Mouse (Mus musculus): Measurements from ENCODE around the gene Mcm3ap.

DNA sequence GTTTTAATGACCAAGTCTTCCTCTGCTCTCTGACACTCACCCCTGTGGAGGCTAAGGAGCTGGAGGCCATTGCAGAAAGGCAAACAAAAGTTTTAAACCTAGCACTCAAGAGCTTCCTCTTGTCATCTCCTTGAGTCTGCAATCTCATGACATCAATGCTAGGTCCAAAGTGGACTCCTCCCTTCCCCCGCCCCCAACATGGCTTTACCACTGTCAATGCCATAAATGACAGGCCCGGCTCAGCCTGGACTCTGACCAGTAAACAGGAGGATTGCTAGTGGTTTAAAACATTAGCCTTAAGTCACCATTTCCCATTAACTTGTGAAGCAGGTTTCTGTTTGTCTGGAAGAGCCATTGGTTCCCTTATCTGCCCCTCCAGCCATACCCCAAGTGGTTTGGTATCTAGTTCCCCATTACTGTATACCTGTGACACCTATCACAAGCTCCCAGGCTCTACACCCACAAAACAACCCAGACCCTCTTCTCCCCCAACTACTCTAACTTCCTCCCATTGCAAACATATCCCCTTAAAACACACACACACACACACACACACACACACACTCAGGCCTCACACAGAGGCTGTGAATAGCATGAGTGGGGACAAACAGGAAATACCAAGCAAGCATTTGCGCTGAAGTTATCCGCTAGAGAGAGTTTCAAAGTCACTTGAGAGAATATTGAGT, 22.6 kb upstream of the Mcm3ap start:
- TF ChIP-seq POLR2A (IDR thresholded peaks at IDR 0.05; ENCODE audit: insufficient read depth, low read depth, low read length) = no peak
- TF ChIP-seq CTCF (IDR thresholded peaks at IDR 0.05) = no peak

All from heart, adult 2 months (tissue).